Mouse (Mus musculus) spleen, adult 18-20 months (tissue): ENCODE measurements around the gene Mogat1.
"Not testable (repeated sequence)": the region's sequence is repeated elsewhere in the genome, so short reads cannot be mapped to it uniquely, and the experiment has no call there.

ENCODE experiments used
- DNase-seq, 2 experiments: peaks; one replicate each; pipeline ENCODE4 v3.0.0; 2022; ENCODE audit warnings: mixed read lengths in 2 of 2

Mogat1 gene

DNA sequence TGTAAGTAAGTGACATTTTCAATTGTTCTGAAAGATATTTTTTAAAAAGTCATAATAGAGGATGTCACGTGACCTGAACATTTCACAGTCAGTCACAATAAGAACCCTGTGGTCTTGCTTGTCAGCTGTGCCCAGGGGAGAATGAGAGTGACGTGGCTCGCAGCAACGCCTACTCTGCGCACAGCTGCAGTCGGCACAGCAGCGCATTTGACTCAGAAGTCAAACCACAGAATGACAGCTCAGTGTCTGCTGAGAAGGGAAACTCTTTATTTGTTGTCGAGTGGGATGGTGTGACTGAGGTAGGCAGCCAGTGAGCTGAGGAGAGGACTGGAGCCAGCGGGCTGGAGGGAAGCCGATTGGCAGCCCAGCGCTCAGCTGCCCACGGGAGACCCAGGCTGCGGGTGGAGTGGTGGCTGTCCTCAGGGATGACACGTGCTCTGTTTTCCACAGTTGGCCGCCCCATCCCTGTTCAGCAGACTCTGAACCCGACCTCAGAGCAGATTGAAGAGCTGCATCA lies 26.8 kb downstream of the Mogat1 start:
- peak; percentile 58 to 65 for DNase-seq

DNA sequence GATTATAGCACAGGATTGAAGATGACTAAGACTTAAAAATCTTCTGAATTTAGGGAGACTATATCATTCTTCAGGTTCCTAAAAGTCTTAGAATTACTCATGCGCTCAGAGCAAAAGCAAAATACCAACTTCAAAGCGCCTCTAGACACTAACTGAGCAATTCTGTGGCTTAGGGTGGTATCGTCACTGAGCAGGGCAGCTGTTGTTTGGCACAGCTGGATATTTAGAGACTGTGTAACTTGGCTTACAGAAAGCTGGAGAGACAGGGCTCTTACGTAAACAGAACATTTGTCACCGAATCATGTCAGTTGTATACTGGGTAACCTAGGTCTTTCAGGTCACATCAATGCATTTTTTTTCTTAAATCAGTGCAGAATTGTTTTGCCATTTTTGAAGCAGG lies 27.6 kb downstream of the Mogat1 start:
- no peak for DNase-seq

DNA sequence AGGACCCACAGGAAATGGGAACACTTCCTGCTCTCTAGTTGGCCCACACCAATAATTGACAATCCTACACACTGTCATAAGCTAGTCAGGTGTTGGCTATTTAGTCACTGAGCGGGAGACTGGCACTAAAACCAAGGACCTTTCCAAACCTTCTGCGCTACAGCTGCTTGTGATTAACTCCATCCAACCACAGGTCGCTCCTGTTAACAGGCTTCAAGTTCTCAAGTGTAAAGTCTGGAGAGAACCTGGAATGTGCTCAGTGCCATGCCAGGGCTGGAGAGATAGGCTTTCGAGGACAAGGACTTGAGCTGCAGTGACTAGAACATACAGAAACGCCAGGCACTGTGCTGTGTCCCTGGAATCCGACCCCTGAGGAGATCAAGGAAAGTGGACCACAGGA lies 28.4 kb downstream of the Mogat1 start:
- no peak for DNase-seq

DNA sequence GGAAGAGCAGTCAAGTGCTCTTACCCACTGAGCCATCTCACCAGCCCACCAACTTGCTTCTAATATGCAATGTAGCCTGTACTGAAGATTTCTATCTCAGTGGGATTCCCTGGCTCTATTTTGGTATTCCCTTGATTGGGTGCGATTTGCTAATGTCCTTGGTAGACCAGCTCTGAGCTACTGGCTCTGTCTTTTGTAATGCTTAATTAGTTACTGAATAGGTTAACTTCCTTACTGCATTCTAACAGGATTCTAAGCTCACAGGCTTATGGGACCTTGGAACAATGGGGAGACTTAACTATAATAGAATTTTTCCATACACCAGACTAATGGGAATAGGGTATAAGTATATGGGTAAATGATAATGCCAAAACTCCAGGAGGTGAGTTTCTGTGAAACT lies 32.8 kb downstream of the Mogat1 start:
- DNase-seq, result not testable (repeated sequence)

DNA sequence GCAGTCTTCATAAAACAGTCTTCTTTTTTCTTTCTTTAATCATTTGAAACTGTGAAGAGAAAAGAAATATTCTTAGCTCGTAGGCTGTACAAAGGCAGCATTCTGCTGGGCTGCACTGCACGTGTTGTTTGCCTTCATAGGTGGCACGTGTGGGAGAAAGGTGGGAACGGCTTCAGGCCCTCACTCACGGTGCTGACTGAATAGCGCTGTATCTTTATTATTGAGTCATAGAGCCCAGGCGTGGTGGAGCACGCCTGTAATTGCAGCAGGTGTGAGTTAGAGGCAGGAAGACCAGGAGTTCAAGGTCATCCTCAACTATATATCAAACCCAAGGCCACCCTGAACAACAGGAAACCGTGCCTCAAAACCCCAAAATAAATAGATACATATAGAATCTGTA lies 35.5 kb downstream of the Mogat1 start:
- DNase-seq, result no peak

DNA sequence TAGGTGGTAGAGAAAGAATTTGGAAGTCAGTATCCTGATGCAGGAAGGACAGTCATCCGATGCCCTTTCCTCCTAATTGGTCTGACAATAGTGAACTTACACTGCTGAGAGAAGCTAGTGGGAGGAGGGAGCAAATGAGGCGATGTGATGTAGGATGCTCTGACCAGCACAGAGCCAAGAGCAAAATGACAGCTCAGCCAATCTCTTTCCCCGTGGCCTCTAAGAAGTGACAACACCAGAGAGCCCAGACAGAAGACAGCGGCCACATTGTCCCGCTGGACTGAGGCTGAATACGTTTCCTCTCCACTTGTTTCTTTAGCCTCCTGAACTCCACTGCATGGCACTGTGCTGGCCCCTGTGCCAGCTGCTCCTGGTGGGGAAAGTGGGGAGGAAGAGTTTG lies 38.2 kb downstream of the Mogat1 start:
- DNase-seq, result no peak

DNA sequence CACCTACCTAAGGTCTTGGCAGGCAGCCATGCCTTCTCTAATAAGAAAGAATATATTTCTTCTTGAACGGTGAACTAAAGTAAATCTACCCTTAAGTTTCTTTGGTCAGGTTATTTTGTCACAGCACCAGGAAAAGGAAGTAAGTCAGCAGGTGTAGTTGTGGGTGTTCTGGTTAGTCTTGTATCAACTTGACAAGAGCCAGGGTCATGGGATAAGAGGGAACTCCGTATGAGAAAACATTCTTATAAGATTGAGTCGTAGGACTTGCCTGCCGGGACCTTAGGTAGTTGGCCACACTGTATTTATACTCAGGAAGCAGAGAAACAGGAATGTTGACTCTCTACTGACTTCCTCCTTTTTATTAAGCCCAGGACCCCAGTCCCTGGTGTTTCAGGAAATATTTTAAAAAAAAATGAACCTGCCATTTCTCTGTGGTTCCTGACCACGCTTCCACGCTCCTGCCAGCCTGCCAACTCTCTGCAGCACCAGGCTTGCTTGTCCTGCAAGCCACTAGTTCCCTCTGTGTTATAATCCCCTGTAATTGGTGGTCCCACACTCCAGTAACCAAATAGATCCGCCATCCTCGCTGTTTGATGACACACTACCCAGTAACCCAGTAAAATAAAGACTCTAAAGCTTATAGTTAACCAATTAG lies 43.3 kb downstream of the Mogat1 start:
- no peak for DNase-seq

DNA sequence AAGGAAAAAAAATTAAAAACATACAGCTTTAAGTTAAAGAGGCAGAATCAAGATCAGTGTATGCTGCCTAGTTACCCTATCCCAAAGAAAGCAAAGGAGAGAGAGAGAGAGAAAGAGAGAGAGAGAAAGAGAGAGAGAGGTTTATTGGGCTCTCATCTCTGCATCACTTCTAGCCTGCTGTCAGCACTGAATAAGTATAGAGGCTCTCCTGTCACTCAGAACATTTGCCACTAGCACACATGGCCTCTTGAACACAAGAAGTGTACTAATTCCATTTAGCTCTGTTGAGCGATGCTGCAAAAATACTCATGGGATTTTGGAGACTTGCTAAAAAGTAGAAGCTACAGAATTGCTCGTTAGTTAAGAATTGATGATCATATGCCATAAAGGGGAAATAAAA lies 56.2 kb downstream of the Mogat1 start:
- no peak for DNase-seq

DNA sequence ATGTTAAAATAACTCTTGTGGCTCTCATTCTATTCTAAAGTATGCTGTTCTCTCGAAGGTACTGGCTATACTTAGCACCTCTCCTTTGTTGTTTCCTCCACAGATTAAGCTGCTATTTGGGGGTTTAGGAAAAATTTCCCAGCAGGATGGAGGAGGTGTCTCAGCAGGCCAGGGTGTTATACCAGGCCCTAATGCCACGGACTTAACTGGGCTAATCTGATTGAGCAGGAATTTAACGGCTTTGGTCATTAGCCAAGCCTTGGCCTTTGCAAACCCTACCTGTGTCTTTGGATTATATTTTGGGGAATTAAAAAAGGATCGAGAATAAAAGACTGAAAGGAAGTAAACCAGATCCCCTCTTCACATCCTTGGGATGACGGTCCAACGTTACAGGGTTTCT lies 56.6 kb downstream of the Mogat1 start:
- no peak for DNase-seq

DNA sequence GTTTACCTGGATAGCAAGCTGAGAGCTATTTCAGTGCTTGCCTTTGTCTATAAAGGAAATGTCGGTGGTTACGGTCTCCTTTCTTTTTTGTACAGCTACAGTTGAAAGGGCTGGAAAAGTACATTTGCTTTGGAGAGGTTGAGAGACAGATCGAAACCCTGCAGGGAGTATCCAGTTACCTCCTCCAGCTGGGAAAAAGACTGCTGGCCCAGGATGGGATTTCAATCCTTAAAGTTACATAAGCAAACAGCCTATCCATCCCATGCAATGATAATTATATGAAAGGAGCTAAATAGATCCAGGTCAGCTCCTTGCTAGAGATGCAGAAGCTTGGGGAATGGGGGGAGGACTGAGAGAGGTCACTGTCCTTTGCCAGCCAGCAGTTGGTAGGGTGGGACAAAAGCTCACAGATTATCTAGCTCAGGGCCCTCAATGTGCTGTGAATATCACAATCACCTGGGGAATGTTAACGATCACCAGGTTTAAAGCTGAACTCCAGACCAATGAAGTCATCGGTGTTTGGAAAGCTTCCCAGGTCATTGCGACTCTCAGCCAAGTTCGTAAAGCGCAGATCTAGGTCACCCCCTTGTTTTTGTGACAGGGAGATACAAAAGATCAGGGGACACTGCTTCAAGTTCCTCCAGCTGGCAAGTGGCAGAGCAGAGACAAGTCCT lies 57.2 kb downstream of the Mogat1 start:
- no peak for DNase-seq

DNA sequence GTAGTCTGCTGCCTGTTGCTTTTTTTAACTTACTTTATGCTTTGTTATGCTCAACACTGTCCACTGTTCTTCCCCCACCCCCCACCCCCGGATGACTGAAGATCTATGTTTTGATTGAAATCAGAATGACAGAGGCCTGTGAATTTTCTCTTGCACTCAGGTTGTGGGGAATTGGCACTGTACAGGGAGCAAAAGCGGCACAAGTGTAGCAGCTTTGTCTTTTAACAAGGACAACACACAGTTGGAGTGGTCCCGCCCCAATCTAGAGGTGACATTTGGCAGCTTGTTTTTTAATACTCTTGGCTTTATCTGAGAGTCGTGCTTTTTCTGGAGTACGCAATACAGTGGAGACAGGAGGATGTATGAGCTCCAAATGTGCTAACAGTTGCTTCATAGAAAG lies 58.8 kb downstream of the Mogat1 start:
- no peak for DNase-seq

DNA sequence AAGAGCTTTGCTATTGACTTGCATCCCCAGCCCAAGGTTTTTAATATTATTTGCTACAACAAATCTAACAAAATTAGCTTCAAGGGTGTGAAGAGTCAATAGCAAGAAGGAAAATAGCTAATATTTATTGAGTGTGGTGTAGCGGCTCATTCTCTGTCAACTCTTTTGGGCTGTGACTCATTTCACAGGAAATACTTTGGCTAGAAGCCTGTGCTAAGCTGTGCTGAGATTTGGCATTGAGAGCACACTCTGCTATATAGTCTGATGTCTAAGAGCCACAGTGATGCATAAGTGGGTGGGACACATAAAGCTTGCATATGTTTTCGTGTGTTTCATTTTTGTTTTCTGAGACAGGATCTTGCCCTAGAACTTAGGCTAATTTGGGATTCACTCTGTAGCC lies 74.3 kb downstream of the Mogat1 start:
- DNase-seq, result no peak

DNA sequence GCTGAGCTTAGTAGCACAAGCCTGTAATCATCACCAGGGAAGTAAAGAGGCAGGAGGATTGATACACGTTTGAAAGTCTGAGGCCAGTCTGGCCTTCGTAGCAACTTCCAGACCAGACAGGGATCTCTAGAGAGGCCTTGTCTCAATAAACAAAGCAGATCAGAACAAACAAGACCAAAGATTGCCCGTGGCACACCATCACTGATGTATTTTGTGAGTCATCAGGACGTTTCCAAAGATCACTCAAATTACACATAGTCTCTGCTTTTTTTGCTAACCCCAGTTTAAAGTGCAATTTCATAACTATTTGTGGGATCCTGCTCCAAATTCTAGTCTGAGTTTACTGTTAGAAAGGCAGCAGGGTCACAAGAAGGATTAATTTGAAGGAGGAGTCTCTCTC lies 76.2 kb downstream of the Mogat1 start:
- no peak for DNase-seq
